Mouse (Mus musculus): Measurements from ENCODE around the gene Uqcc3. TPM values are rescaled to one million over a fixed set of nuclear protein-coding genes. Genes with fewer than 3 reads are reported as not detected.
"Not testable (repeated sequence)": the region's sequence is repeated elsewhere in the genome, so short reads cannot be mapped to it uniquely, and the experiment has no call there.

Gene Uqcc3
- total RNA-seq, 4 experiments from 2014 or later = 53.2 to 91.0 (median 63.1) TPM

DNA sequence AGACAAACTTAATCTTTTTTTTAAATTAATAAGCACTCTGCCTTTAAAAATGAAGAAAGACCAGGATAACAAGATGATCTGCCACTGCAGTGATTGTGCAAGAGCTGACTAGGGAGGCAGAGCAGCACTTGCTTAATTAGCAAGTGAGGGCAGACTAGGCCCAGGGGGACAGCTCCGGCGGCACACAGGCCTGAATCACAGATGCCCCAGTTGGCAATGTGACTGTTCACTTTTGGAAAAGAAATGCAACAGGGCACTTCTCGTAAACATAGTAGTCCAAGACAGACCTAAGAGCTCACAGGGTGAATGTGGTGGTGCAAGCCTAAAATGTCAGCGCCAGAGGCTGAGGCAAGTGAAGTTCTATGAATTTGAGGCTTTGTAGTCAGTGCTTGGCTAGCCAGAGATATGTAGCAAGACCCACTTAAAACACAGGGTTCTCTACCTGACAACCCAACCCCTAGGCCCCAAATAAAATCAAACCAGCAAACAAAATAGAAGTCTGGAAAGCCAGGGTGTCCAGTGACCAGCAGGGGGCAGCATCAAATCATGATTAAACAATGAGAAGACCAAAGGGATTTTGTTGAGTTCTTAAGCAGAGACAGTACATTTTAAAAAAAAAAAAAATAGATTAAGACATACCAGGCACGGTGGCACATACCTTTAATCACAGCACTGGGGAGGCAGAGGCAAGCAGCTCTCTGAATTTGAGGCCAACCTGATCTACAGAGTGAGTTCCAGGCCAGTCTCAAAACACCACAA lies 36.2 kb downstream of the Uqcc3 start:
- peak; percentile 67 for DNase-seq

GRCm38 (mm10) chr19:8842961-8843360 lies 37.8 kb downstream of the Uqcc3 start:
- no peak for DNase-seq

GRCm38 (mm10) chr19:8841012-8841411 lies 39.7 kb downstream of the Uqcc3 start:
- no peak for DNase-seq

- peak; percentile 79 for DNase-seq
These were observed 40.6 kb downstream of the Uqcc3 start for GRCm38 (mm10) chr19:8839908-8840791.

DNA sequence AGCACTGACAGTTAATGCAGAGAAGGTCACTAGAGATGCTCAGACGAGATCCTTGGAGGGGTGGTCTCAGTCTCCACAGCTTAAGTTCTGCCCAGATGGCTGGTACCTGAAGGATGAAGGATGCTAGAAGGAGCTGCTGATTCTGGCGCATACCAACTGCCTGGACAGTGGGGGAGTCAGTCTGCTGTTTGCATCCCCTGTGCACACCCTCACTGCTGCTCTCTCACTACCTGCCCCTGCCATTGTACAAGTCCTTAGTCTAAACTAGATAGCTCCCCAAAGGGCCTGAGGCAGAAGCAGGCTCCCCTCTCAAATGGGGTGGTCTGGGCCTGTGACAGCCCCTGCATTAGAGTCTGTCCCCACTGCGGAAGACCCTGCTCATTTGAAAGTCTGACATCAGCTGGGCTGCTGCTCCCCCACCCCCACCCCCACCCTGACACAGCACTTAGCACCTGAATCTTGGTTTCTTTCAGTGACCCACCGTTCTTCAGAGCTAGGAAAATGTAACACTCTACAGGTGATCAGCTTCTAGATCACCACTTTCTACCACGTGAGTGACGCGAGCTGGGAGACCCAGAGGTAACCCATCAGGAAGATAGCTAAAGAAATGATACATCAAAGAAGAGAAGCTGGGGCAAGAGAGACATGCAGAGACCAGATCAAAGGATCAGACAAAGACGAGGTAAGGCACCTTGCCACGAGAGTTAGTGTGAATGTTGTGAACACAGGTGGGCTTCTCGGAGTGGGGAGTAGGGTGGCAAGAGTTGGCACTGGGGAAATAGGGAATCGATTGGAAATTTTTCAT lies 41.4 kb downstream of the Uqcc3 start, which contains the start of gene Gng3:
Gene Gng3 (minus strand): TSS at position 92 of the 805 bp plus-strand sequence.
- no peak for DNase-seq

GRCm38 (mm10) chr19:8838041-8838730 lies 42.5 kb downstream of the Uqcc3 start:
- DNase-seq = no peak

DNA sequence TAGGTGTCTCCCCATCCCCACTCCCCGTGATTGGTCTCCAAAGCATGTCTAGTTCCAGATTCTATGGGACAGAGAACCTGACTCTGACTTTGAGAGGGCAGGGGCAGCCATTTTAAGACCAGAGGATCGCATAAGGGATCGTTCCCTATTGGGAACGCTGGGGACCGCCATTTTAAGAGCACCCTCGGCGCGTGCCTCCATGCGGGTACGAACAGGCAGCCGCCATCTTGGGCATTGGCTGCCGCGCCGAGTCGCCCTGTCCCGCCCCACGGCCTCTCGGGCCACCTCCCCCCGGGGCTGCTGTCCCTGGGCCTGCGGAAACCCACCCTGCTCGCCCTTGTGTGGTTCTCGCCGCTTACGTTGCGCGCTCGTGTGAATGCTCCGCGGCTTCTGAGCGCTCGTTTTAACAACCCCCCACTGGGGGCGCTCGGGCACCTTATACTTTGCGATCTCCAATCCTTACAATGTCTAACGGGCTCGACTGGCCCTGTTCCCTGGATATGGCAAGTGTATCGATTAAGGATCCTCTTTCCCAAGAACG lies 43.4 kb downstream of the Uqcc3 start, which contains the start of gene Bscl2:
Gene Bscl2 (plus strand): TSS at position 217 of the 541 bp plus-strand sequence.
- peak; percentile 68 for DNase-seq

- DNase-seq = not testable (repeated sequence)
These were observed 44.4 kb downstream of the Uqcc3 start for GRCm38 (mm10) chr19:8836327-8836726.

GRCm38 (mm10) chr19:8832971-8833370 lies 47.8 kb downstream of the Uqcc3 start:
- no peak for DNase-seq

DNA sequence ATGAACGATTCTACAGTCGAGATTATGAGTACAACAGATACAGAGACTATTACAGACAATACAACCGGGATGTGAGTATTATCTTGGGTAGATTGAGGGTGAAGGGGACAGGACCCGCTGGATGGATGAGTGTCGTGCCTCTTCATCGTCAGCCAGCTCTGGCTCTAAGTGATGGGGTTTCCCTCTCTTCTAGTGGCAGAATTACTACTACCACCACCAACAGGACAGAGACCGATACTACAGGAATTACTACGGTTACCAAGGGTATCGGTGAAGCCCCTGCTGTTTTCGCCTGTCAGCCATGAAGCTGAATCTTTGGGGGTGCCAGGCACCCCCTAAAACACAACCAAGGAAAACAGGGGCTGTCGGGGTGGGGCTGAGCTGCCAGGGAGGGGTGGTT lies 49.5 kb downstream of the Uqcc3 start:
- no peak for DNase-seq

DNA sequence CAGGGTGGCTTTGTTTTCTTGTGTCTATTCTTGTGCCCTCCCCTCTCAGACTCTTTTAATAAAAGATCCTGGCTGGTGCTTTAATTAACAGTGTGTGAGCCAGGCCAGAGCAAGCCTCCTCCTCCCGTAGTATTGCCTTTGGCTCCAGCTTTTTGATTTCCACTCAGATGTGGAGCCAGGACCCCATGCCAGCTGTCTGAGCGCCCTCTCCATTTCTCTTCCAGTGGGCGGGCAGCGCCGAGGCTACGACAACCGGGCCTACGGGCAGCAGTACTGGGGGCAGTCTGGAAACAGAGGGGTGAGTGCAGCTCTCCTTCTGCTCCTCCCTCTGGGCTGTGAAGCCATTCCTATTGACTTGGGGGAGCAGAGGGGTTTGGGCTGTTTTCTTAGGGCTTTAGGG lies 50.1 kb downstream of the Uqcc3 start:
- DNase-seq = no peak

Small RNA genes lying within 50 kb of the gene (microRNA-seq; reads per million reads assigned to microRNA genes)
- 0.17 to 0.35 reads per million in 2 experiments for gene Mir5136

Other genes with a start within 250 kb of the Uqcc3 start
- gene Chrm1, start 217.1 kb downstream of the Uqcc3 start, total RNA-seq (2022) = 1 to 10 TPM; 1.2 to 2.6 (median 1.8) TPM
- 100 to 1,000 TPM; 210 to 266 (median 246) TPM for gene Slc3a2, start 157.6 kb downstream of the Uqcc3 start, total RNA-seq (2022)
- gene Wdr74, start 145.1 kb downstream of the Uqcc3 start, total RNA-seq (2022) = 10 to 100 TPM; 49.1 to 60.4 (median 53.3) TPM
- 1 to 10 TPM in 3 of 4 experiments, under 1 TPM in 1; 0.64 to 4.4 (median 1.8) TPM for gene 1700092M07Rik, start 140.2 kb downstream of the Uqcc3 start, total RNA-seq (2022)
- gene Stx5a, start 139.5 kb downstream of the Uqcc3 start, total RNA-seq (2022) = 100 to 1,000 TPM in 3 of 4 experiments, 10 to 100 TPM in 1; 90.9 to 138 (median 118) TPM
- 100 to 1,000 TPM; 102 to 164 (median 148) TPM for gene Nxf1, start 123.8 kb downstream of the Uqcc3 start, total RNA-seq (2022)
- 100 to 1,000 TPM; 111 to 137 (median 123) TPM for gene Tmem223, start 109.9 kb downstream of the Uqcc3 start, total RNA-seq (2022)
- gene Tmem179b, start 106.5 kb downstream of the Uqcc3 start, total RNA-seq (2022) = 10 to 100 TPM; 54.8 to 73.9 (median 63.9) TPM
- 10 to 100 TPM; 16.6 to 26.8 (median 21.0) TPM for gene Taf6l, start 94.5 kb downstream of the Uqcc3 start, total RNA-seq (2022)
- 100 to 1,000 TPM in 2 of 4 experiments, 10 to 100 TPM in 2; 86.0 to 106 (median 102) TPM for gene Polr2g, start 82.3 kb downstream of the Uqcc3 start, total RNA-seq (2022)
- gene Zbtb3, start 78.4 kb downstream of the Uqcc3 start, total RNA-seq (2022) = 1 to 10 TPM; 2.5 to 4.9 (median 3.5) TPM
- gene Ttc9c, start 61.6 kb downstream of the Uqcc3 start, total RNA-seq (2022) = 10 to 100 TPM; 27.4 to 40.5 (median 35.9) TPM
- gene Hnrnpul2, start 60.9 kb downstream of the Uqcc3 start, total RNA-seq (2022) = 10 to 100 TPM; 66.4 to 84.4 (median 73.9) TPM
- gene AC129217.1, start 51.1 kb downstream of the Uqcc3 start, total RNA-seq (2022) = not detected
- gene Bscl2, start 43.5 kb downstream of the Uqcc3 start, total RNA-seq (2022) = 100 to 1,000 TPM in 3 of 4 experiments, 10 to 100 TPM in 1; 96.6 to 137 (median 126) TPM
- 1 to 10 TPM; 4.7 to 9.8 (median 8.7) TPM for gene Gng3, start 41.7 kb downstream of the Uqcc3 start, total RNA-seq (2022)
- 1 to 10 TPM; 2.6 to 4.5 (median 3.3) TPM for gene Lrrn4cl, start 30.2 kb downstream of the Uqcc3 start, total RNA-seq (2022)
- 100 to 1,000 TPM; 203 to 231 (median 218) TPM for gene Ubxn1, start 9.4 kb downstream of the Uqcc3 start, total RNA-seq (2022)
- 10 to 100 TPM in 3 of 4 experiments, 1 to 10 TPM in 1; 9.6 to 22.4 (median 14.5) TPM for gene Lbhd1, start 2.8 kb upstream of the Uqcc3 start, total RNA-seq (2022)
- not detected for gene Gm49403, start 3.0 kb upstream of the Uqcc3 start, total RNA-seq (2022)
- 10 to 100 TPM; 32.6 to 54.7 (median 45.3) TPM for gene 1810009A15Rik, start 7.9 kb upstream of the Uqcc3 start, total RNA-seq (2022)
- 10 to 100 TPM in 1 of 4 experiments, 1 to 10 TPM in 3; 2.6 to 10.6 (median 6.0) TPM for gene Gm49416, start 8.0 kb upstream of the Uqcc3 start, total RNA-seq (2022)
- gene Ints5, start 12.1 kb upstream of the Uqcc3 start, total RNA-seq (2022) = 10 to 100 TPM; 22.9 to 27.8 (median 25.0) TPM
- gene Ganab, start 17.1 kb upstream of the Uqcc3 start, total RNA-seq (2022) = 100 to 1,000 TPM; 204 to 232 (median 222) TPM
- 10 to 100 TPM; 61.3 to 72.9 (median 70.0) TPM for gene B3gat3, start 39.5 kb upstream of the Uqcc3 start, total RNA-seq (2022)
- 10 to 100 TPM; 51.9 to 73.5 (median 54.9) TPM for gene Rom1, start 48.4 kb upstream of the Uqcc3 start, total RNA-seq (2022)
- 10 to 100 TPM; 57.9 to 87.6 (median 79.6) TPM for gene Eml3, start 48.6 kb upstream of the Uqcc3 start, total RNA-seq (2022)
- 100 to 1,000 TPM in 2 of 4 experiments, 10 to 100 TPM in 2; 83.4 to 133 (median 102) TPM for gene Mta2, start 61.0 kb upstream of the Uqcc3 start, total RNA-seq (2022)
- gene Tut1, start 72.9 kb upstream of the Uqcc3 start, total RNA-seq (2022) = 10 to 100 TPM; 22.9 to 31.9 (median 26.8) TPM
- gene Eef1g, start 86.1 kb upstream of the Uqcc3 start, total RNA-seq (2022) = 100 to 1,000 TPM; 306 to 355 (median 328) TPM
- gene Ahnak, start 108.4 kb upstream of the Uqcc3 start, total RNA-seq (2022) = 100 to 1,000 TPM; 122 to 227 (median 158) TPM
- gene Scgb1a1, start 207.0 kb upstream of the Uqcc3 start, total RNA-seq (2022) = under 1 TPM in 1 of 4 experiments, not detected in 3; 0.73 TPM

Data from adrenal gland, adult 8-10 months (tissue).